Mouse (Mus musculus): Measurements from ENCODE around the gene Haus4. TPM values are rescaled to one million over a fixed set of nuclear protein-coding genes. Genes with fewer than 3 reads are reported as not detected.

Haus4 gene
- polyA plus RNA-seq (2012; rRNA removed; ENCODE audit: low replicate concordance) = 9.0 and 11.4 TPM in 2 replicates

GRCm38 (mm10) chr14:54553975-54554769, at the start of gene Haus4:
Gene Haus4 (minus strand): TSS chr14:54554616.

GRCm38 (mm10) chr14:54577089-54577982, 22.9 kb upstream of the Haus4 start, which contains the start of gene Ajuba:
Gene Ajuba (minus strand): TSS chr14:54577558.

Other genes starting within 250 kb of the Haus4 start
- 174 and 209 TPM in 2 replicates for gene Oxa1l, start 193.8 kb downstream of the Haus4 start, polyA plus RNA-seq (2012; rRNA removed; ENCODE audit: low replicate concordance)
- gene Slc7a7, start 136.8 kb downstream of the Haus4 start, polyA plus RNA-seq (2012; rRNA removed; ENCODE audit: low replicate concordance) = 18.1 and 27.2 TPM in 2 replicates
- gene Mrpl52, start 127.7 kb downstream of the Haus4 start, polyA plus RNA-seq (2012; rRNA removed; ENCODE audit: low replicate concordance) = 132 and 438 TPM in 2 replicates
- 298 and 523 TPM in 2 replicates for gene Mmp14, start 123.0 kb downstream of the Haus4 start, polyA plus RNA-seq (2012; rRNA removed; ENCODE audit: low replicate concordance)
- gene Lrp10, start 90.5 kb downstream of the Haus4 start, polyA plus RNA-seq (2012; rRNA removed; ENCODE audit: low replicate concordance) = 161 and 252 TPM in 2 replicates
- 0.49 and 0.55 TPM in 2 replicates for gene Rem2, start 78.5 kb downstream of the Haus4 start, polyA plus RNA-seq (2012; rRNA removed; ENCODE audit: low replicate concordance)
- 27.1 and 42.3 TPM in 2 replicates for gene Prmt5, start 37.1 kb downstream of the Haus4 start, polyA plus RNA-seq (2012; rRNA removed; ENCODE audit: low replicate concordance)
- 18.0 and 23.6 TPM in 2 replicates for gene Ajuba, start 22.9 kb upstream of the Haus4 start, polyA plus RNA-seq (2012; rRNA removed; ENCODE audit: low replicate concordance)
- gene 4931414P19Rik, start 51.4 kb upstream of the Haus4 start, polyA plus RNA-seq (2012; rRNA removed; ENCODE audit: low replicate concordance) = 3.0 and 8.9 TPM in 2 replicates
- gene Psmb5, start 63.4 kb upstream of the Haus4 start, polyA plus RNA-seq (2012; rRNA removed; ENCODE audit: low replicate concordance) = 175 and 188 TPM in 2 replicates
- 0.19 TPM in 1 of 2 replicates, not detected in the other for gene Psmb11, start 66.8 kb upstream of the Haus4 start, polyA plus RNA-seq (2012; rRNA removed; ENCODE audit: low replicate concordance)
- not detected in 2 replicates for gene Gm17606, start 86.3 kb upstream of the Haus4 start, polyA plus RNA-seq (2012; rRNA removed; ENCODE audit: low replicate concordance)
- gene Cdh24, start 86.7 kb upstream of the Haus4 start, polyA plus RNA-seq (2012; rRNA removed; ENCODE audit: low replicate concordance) = 4.4 and 7.5 TPM in 2 replicates
- 52.1 and 110 TPM in 2 replicates for gene 1700123O20Rik, start 131.6 kb upstream of the Haus4 start, polyA plus RNA-seq (2012; rRNA removed; ENCODE audit: low replicate concordance)
- 122 and 125 TPM in 2 replicates for gene Acin1, start 132.3 kb upstream of the Haus4 start, polyA plus RNA-seq (2012; rRNA removed; ENCODE audit: low replicate concordance)
- 0.06 and 0.12 TPM in 2 replicates for gene Gm29776, start 144.2 kb upstream of the Haus4 start, polyA plus RNA-seq (2012; rRNA removed; ENCODE audit: low replicate concordance)
- 2.1 and 3.1 TPM in 2 replicates for gene Cebpe, start 157.6 kb upstream of the Haus4 start, polyA plus RNA-seq (2012; rRNA removed; ENCODE audit: low replicate concordance)
- 11.6 and 16.1 TPM in 2 replicates for gene Slc7a8, start 227.3 kb upstream of the Haus4 start, polyA plus RNA-seq (2012; rRNA removed; ENCODE audit: low replicate concordance)